Mouse (Mus musculus): Measurements from ENCODE around the gene Atg10. TPM values are rescaled to one million over a fixed set of nuclear protein-coding genes. Genes with fewer than 3 reads are reported as not detected.

Atg10 gene
- polyA plus RNA-seq, 1 experiment from 2014 or later: 13.0 TPM

DNA sequence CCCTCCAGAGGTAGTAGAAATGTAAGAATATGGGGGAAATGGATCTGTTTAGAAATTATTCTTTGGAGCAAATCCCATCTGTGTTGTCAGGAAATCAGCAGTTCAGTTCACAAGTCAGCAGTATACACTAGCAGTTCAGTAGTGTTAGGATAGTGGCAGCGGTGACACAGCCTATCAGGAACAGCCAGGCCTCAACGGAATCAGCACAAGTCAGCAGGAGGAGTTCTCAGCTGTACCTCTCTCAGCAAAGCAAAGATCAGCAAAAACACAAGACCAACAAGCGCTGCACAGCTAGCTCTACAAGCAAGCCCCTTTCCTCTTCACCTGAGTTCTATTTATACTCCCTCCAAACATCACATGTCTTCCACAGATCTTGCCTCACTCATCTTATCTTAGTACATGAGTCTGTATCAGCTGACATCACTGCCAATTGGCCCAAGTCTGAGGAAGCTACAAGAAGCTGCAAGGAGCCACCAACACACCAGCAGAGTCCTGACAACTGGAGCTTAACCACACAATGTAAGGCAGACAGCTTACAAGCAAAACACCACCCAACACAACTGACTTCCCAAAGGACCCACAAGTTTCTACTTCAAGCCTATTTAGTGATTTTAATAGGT, 38.4 kb downstream of the Atg10 start:
- Histone ChIP-seq H3K36me3 (ENCODE audit: control insufficient read depth, insufficient read depth, low read length) (no peaks in the 10 kb centered on the region), H3K9me3 (ENCODE audit: control insufficient read depth, low read length) (no peaks in the 10 kb centered on the region), H3K9ac (ENCODE audit: low read length) (no peak overlapping the region), H3K27ac (ENCODE audit: low read depth, low read length) (no peak overlapping the region), H3K4me2 (ENCODE audit: low read depth, low read length, severe bottlenecking) (no peak overlapping the region), H3K4me3 (ENCODE audit: low read depth, low read length) (no peak overlapping the region), H3K4me1 (replicated peaks; ENCODE audit: control insufficient read depth, insufficient read depth, low read length) (no peaks in the 10 kb centered on the region), H3K27me3 (ENCODE audit: control insufficient read depth, insufficient read depth, low read length) (no peaks in the 10 kb centered on the region)
- DNase-seq (ENCODE audit: low spot score) (no peak), ATAC-seq (replicated peaks; ENCODE audit: low FRiP score) (no peak)
- 91% methylated on average over 3 of the region's 3 CpGs for WGBS

- H3K36me3 ChIP-seq (ENCODE audit: control insufficient read depth, insufficient read depth, low read length): no peaks in the 10 kb centered on the region
- H3K4me2 ChIP-seq (ENCODE audit: low read depth, low read length, severe bottlenecking): no peak overlapping the region
- no peak for ATAC-seq (replicated peaks; ENCODE audit: low FRiP score)
- no peak for DNase-seq (ENCODE audit: low spot score)
- 76% methylated on average over 3 of the region's 3 CpGs for WGBS
- no peaks in the 10 kb centered on the region for H3K27me3 ChIP-seq (ENCODE audit: control insufficient read depth, insufficient read depth, low read length)
- peaks cover 7% of the 10 kb centered on the region; the same call in 1 of the 2 replicates for H3K4me1 ChIP-seq (replicated peaks; ENCODE audit: control insufficient read depth, insufficient read depth, low read length)
- H3K27ac ChIP-seq (ENCODE audit: low read depth, low read length): no peak overlapping the region
- no peaks in the 10 kb centered on the region for H3K9me3 ChIP-seq (ENCODE audit: control insufficient read depth, low read length)
- H3K9ac ChIP-seq (ENCODE audit: low read length): no peak overlapping the region
- no peak overlapping the region for H3K4me3 ChIP-seq (ENCODE audit: low read depth, low read length)
Observed at GRCm38 (mm10) chr13:91184226-91184625, 39.5 kb downstream of the Atg10 start.

DNA sequence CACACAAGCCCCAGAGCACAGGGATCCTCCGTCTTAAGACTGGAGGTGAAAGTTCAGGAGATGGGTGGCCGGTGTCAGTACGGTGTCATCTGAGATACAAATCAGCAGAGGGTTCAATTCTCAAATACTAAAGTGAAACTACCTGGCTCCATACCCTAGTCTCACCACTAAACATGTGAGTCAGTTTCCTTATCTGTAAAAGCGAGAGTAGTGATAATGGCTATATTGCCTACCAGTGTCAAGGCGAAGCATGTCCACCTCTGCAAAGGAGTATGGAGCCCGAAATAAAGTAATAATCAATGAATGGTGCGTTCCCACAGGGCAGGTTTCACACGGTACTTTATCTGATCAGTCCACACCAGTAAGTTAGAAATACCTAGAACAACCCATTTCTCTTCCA, 43.4 kb downstream of the Atg10 start:
- ATAC-seq (replicated peaks; ENCODE audit: low FRiP score) (no peak), DNase-seq (ENCODE audit: low spot score) (no peak)
- H3K4me3 ChIP-seq (ENCODE audit: low read depth, low read length): no peak overlapping the region
- 93% methylated on average over 8 of the region's 8 CpGs for WGBS
- no peaks in the 10 kb centered on the region for H3K36me3 ChIP-seq (ENCODE audit: control insufficient read depth, insufficient read depth, low read length)
- no peak overlapping the region for H3K9ac ChIP-seq (ENCODE audit: low read length)
- H3K27me3 ChIP-seq (ENCODE audit: control insufficient read depth, insufficient read depth, low read length): no peaks in the 10 kb centered on the region
- peaks cover 16% of the 10 kb centered on the region for H3K4me1 ChIP-seq (replicated peaks; ENCODE audit: control insufficient read depth, insufficient read depth, low read length)
- no peak overlapping the region for H3K27ac ChIP-seq (ENCODE audit: low read depth, low read length)
- no peaks in the 10 kb centered on the region for H3K9me3 ChIP-seq (ENCODE audit: control insufficient read depth, low read length)
- no peak overlapping the region for H3K4me2 ChIP-seq (ENCODE audit: low read depth, low read length, severe bottlenecking)

- Histone ChIP-seq H3K27ac (ENCODE audit: low read depth, low read length) (peak overlapping the region; percentile 63), H3K4me1 (replicated peaks; ENCODE audit: control insufficient read depth, insufficient read depth, low read length) (peaks cover 16% of the 10 kb centered on the region), H3K4me2 (ENCODE audit: low read depth, low read length, severe bottlenecking) (no peak overlapping the region), H3K4me3 (ENCODE audit: low read depth, low read length) (no peak overlapping the region), H3K9me3 (ENCODE audit: control insufficient read depth, low read length) (no peaks in the 10 kb centered on the region), H3K9ac (ENCODE audit: low read length) (no peak overlapping the region; the same call in 1 of the 2 replicates), H3K36me3 (ENCODE audit: control insufficient read depth, insufficient read depth, low read length) (no peaks in the 10 kb centered on the region), H3K27me3 (ENCODE audit: control insufficient read depth, insufficient read depth, low read length) (no peaks in the 10 kb centered on the region)
- DNase-seq (ENCODE audit: low spot score): no peak
- 52% methylated on average over 8 of the region's 8 CpGs for WGBS
- peak; percentile 57 for ATAC-seq (replicated peaks; ENCODE audit: low FRiP score)
Observed at GRCm38 (mm10) chr13:91179174-91179899, 44.4 kb downstream of the Atg10 start.

- H3K4me1 ChIP-seq (replicated peaks; ENCODE audit: control insufficient read depth, insufficient read depth, low read length): peaks cover 16% of the 10 kb centered on the region
- H3K9ac ChIP-seq (ENCODE audit: low read length): peak overlapping the region; percentile 44
- H3K9me3 ChIP-seq (ENCODE audit: control insufficient read depth, low read length): no peaks in the 10 kb centered on the region
- H3K4me2 ChIP-seq (ENCODE audit: low read depth, low read length, severe bottlenecking): 0 out of 2 replicates have a peak overlapping the region, but pooled peaks have one; percentile 8
- peak; percentile 85 for DNase-seq (ENCODE audit: low spot score)
- peak; percentile 95 for ATAC-seq (replicated peaks; ENCODE audit: low FRiP score)
- no peak overlapping the region for H3K4me3 ChIP-seq (ENCODE audit: low read depth, low read length)
- H3K27ac ChIP-seq (ENCODE audit: low read depth, low read length): peak overlapping the region; percentile 63
- no peaks in the 10 kb centered on the region for H3K27me3 ChIP-seq (ENCODE audit: control insufficient read depth, insufficient read depth, low read length)
- 27% methylated on average over 9 of the region's 9 CpGs for WGBS
- no peaks in the 10 kb centered on the region for H3K36me3 ChIP-seq (ENCODE audit: control insufficient read depth, insufficient read depth, low read length)
Observed at GRCm38 (mm10) chr13:91178428-91179160, 45.2 kb downstream of the Atg10 start.

DNA sequence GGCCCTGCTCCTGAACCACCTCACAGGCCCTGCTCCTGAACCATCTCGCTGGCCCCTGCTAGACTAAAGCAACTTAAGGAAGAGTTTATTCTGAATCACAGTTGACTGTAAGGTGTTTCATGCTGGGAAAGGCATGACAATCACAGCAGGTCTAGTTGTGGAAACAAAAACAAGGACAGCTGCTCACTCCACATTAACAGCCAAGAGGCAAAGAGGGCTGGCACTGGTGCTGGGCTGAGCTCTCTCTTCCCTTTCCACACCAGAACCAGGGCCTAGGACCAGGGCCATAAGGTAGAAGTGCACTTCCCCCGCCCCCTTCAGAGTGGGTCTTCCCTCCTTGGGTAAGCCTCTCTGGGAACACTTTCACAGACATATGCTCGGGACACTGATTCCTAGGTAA, 48.4 kb downstream of the Atg10 start:
- DNase-seq (ENCODE audit: low spot score) (no peak), ATAC-seq (replicated peaks; ENCODE audit: low FRiP score) (no peak)
- 64% methylated on average over 3 of the region's 3 CpGs for WGBS
- Histone ChIP-seq H3K4me1 (replicated peaks; ENCODE audit: control insufficient read depth, insufficient read depth, low read length) (peaks cover 16% of the 10 kb centered on the region), H3K4me3 (ENCODE audit: low read depth, low read length) (no peak overlapping the region), H3K27me3 (ENCODE audit: control insufficient read depth, insufficient read depth, low read length) (no peaks in the 10 kb centered on the region), H3K9me3 (ENCODE audit: control insufficient read depth, low read length) (no peaks in the 10 kb centered on the region), H3K36me3 (ENCODE audit: control insufficient read depth, insufficient read depth, low read length) (no peaks in the 10 kb centered on the region), H3K9ac (ENCODE audit: low read length) (no peak overlapping the region), H3K27ac (ENCODE audit: low read depth, low read length) (no peak overlapping the region), H3K4me2 (ENCODE audit: low read depth, low read length, severe bottlenecking) (no peak overlapping the region)

- Histone ChIP-seq H3K27me3 (ENCODE audit: control insufficient read depth, insufficient read depth, low read length) (no peaks in the 10 kb centered on the region), H3K9me3 (ENCODE audit: control insufficient read depth, low read length) (no peaks in the 10 kb centered on the region), H3K27ac (ENCODE audit: low read depth, low read length) (no peak overlapping the region), H3K4me2 (ENCODE audit: low read depth, low read length, severe bottlenecking) (no peak overlapping the region), H3K4me3 (ENCODE audit: low read depth, low read length) (no peak overlapping the region), H3K4me1 (replicated peaks; ENCODE audit: control insufficient read depth, insufficient read depth, low read length) (no peaks in the 10 kb centered on the region), H3K9ac (ENCODE audit: low read length) (no peak overlapping the region), H3K36me3 (ENCODE audit: control insufficient read depth, insufficient read depth, low read length) (no peaks in the 10 kb centered on the region)
- ATAC-seq (replicated peaks; ENCODE audit: low FRiP score) (no peak; the same call in 1 of the 2 replicates), DNase-seq (ENCODE audit: low spot score) (no peak)
- 89% methylated on average over 15 of the region's 15 CpGs for WGBS
Observed at GRCm38 (mm10) chr13:91171766-91172491, 51.8 kb downstream of the Atg10 start.

DNA sequence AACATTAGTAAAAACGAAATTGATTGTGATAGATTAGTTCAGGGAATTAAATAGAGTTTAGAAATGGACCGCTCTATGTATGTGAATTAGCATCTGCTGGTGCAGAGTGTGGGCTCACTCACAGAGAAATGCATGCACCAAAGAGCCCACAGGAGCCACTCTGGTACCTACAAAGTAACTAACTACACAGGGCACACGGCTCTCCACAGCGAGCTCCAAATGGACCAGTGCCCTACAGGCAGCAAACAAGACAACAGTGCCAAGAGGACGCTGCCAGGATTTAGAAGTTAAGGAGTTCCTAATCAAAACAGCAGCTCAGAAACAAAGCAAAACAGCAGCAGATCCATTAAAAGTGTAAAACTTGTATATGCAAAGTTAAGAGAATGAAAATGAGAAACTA, 52.6 kb downstream of the Atg10 start:
- Histone ChIP-seq H3K9ac (ENCODE audit: low read length) (no peak overlapping the region), H3K27me3 (ENCODE audit: control insufficient read depth, insufficient read depth, low read length) (no peaks in the 10 kb centered on the region), H3K9me3 (ENCODE audit: control insufficient read depth, low read length) (no peaks in the 10 kb centered on the region), H3K4me3 (ENCODE audit: low read depth, low read length) (no peak overlapping the region), H3K4me2 (ENCODE audit: low read depth, low read length, severe bottlenecking) (no peak overlapping the region), H3K36me3 (ENCODE audit: control insufficient read depth, insufficient read depth, low read length) (no peaks in the 10 kb centered on the region), H3K27ac (ENCODE audit: low read depth, low read length) (no peak overlapping the region), H3K4me1 (replicated peaks; ENCODE audit: control insufficient read depth, insufficient read depth, low read length) (no peaks in the 10 kb centered on the region)
- DNase-seq (ENCODE audit: low spot score) (no peak), ATAC-seq (replicated peaks; ENCODE audit: low FRiP score) (no peak)
- whole genome bisulfite sequencing: 87% methylated on average over 5 of the region's 5 CpGs

All from forebrain, embryonic 11.5 days (tissue).